Mouse (Mus musculus): ENCODE data around the gene Fmod. TPM values are rescaled to one million over a fixed set of nuclear protein-coding genes. Genes with fewer than 3 reads are reported as not detected.

Fmod gene
- polyA plus RNA-seq, 1 experiment = 4.4 TPM

DNA sequence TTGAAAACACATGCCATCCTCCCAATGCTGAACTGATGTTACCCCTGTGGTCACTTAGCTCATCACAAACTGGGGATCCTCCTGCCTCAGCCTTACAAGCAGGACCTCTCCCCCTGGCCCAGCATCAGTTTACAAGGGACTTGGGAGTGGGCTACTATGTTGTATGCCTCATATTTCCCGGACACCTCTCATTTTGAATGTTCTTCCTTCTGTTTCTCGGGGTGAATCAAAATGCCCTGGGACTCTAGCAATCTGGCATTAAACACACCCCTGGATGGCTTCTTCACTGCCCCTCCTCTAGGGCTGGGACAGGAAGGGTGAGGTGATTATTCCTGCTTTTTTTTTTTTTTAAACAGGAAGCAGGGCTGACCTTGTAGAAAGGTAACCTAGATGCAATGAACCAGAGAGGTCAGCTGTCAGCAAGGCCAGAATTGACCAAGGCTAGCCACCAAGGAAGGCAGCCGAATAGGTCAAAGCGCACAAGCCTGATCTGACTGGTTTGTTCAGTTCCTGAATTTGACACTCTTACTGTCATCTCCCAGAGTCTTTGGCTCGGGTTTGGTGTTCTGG, 43.9 kb downstream of the Fmod start:
- 94% methylated on average over 5 of the region's 5 CpGs for WGBS
- no peak for DNase-seq
- Histone ChIP-seq H3K36me3 (ENCODE audit: control insufficient read depth, insufficient read depth, low read length) (peaks cover 18% of the 10 kb centered on the region), H3K4me3 (ENCODE audit: control insufficient read depth, insufficient read depth, low read length) (no peak overlapping the region), H3K27ac (ENCODE audit: control insufficient read depth, insufficient read depth, low read length) (no peak overlapping the region), H3K4me1 (replicated peaks; ENCODE audit: control insufficient read depth, insufficient read depth, low read length) (peaks cover 32% of the 10 kb centered on the region), H3K27me3 (ENCODE audit: control insufficient read depth, insufficient read depth, low read length) (no peaks in the 10 kb centered on the region)
- no peak for TF ChIP-seq POLR2A (IDR thresholded peaks at IDR 0.05; ENCODE audit: control insufficient read depth, extremely low read depth, insufficient read depth, low read length, poor library complexity)

DNA sequence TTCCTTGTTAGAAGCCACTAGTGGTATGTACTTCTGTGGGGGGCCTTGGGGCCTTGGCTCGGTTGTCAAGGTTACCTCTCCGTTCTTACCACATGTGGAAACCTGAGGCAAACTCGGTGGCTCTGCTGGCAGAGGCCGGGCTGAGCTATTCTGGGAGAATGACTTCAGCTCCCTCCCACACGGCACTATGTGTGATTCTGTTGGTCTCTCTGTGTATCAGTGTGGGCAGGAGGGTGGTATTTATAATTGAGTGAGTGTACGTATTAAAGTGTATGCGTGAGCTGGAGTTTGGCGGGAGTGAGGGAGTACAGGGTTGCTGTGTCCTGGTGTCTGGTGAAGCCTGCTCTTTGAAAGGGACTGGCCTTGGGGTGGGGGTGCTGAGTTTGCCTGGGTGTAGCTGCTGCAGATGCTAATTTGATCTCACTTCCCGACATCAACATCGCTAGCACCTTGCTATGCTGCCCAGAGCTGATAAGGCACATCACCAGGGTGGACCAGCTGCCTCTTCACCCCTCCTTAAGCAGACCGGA, 46.0 kb downstream of the Fmod start:
- Histone ChIP-seq H3K4me1 (replicated peaks; ENCODE audit: control insufficient read depth, insufficient read depth, low read length) (peaks cover 25% of the 10 kb centered on the region), H3K27me3 (ENCODE audit: control insufficient read depth, insufficient read depth, low read length) (no peaks in the 10 kb centered on the region), H3K36me3 (ENCODE audit: control insufficient read depth, insufficient read depth, low read length) (no peaks in the 10 kb centered on the region), H3K27ac (ENCODE audit: control insufficient read depth, insufficient read depth, low read length) (no peak overlapping the region), H3K4me3 (ENCODE audit: control insufficient read depth, insufficient read depth, low read length) (no peak overlapping the region)
- peak; percentile 40 for DNase-seq
- WGBS = 27% methylated on average over 11 of the region's 11 CpGs
- no peak for TF ChIP-seq CTCF (IDR thresholded peaks at IDR 0.05; ENCODE audit: borderline replicate concordance, control insufficient read depth, extremely low read depth, insufficient read depth, low read length, poor library complexity)
- no peak for TF ChIP-seq POLR2A (IDR thresholded peaks at IDR 0.05; ENCODE audit: control insufficient read depth, extremely low read depth, insufficient read depth, low read length, poor library complexity)

DNA sequence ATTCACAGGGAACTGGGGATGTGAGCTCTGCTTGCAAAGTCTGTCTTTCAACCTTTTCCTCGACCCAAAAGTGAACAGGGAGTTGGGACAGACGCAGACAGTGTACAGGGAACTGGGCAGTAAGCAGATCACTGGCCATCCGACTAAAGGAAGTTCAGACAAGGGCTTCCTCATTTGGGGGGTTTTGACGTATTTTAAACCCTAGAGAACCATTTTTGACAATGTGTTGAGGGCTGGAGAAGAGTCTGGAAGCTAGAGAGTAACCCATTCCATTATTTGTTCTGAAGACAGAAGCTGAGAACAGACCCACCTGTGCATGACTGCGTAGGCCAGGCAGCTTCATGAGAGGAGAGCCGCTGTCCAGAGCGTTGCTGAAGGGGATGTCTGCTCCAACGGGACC, 46.6 kb downstream of the Fmod start:
- Histone ChIP-seq H3K36me3 (ENCODE audit: control insufficient read depth, insufficient read depth, low read length) (no peaks in the 10 kb centered on the region), H3K4me3 (ENCODE audit: control insufficient read depth, insufficient read depth, low read length) (no peak overlapping the region), H3K27ac (ENCODE audit: control insufficient read depth, insufficient read depth, low read length) (no peak overlapping the region), H3K4me1 (replicated peaks; ENCODE audit: control insufficient read depth, insufficient read depth, low read length) (peaks cover 25% of the 10 kb centered on the region), H3K27me3 (ENCODE audit: control insufficient read depth, insufficient read depth, low read length) (no peaks in the 10 kb centered on the region)
- no peak for DNase-seq
- 78% methylated on average over 8 of the region's 8 CpGs for WGBS
- TF ChIP-seq CTCF (IDR thresholded peaks at IDR 0.05; ENCODE audit: borderline replicate concordance, control insufficient read depth, extremely low read depth, insufficient read depth, low read length, poor library complexity) = no peak
- no peak for TF ChIP-seq POLR2A (IDR thresholded peaks at IDR 0.05; ENCODE audit: control insufficient read depth, extremely low read depth, insufficient read depth, low read length, poor library complexity)

DNA sequence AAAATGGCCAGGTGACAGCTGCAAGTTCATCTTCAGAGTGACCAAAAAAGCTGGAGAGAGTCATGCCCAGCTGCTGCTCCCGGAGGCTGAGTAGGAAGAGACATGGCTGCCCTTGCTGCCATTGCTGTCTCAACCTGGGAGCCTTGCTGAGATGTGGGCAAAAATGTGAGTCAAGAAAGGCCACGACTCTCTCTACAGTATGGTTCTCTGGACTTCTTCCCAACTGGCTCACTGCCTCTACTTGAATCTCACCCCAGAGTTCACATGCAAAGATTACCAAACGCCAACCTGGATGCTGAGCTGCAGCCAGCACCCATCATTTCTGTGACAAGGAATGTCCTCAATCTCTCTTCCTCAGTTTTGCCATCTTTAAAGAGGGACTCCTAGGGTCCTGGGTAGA, 47.1 kb downstream of the Fmod start:
- no peak overlapping the region for H3K27ac ChIP-seq (ENCODE audit: control insufficient read depth, insufficient read depth, low read length)

GRCm38 (mm10) chr1:134086017-134086416, 49.0 kb downstream of the Fmod start:
- H3K36me3 ChIP-seq (ENCODE audit: control insufficient read depth, insufficient read depth, low read length) = no peaks in the 10 kb centered on the region
- TF ChIP-seq CTCF (IDR thresholded peaks at IDR 0.05; ENCODE audit: borderline replicate concordance, control insufficient read depth, extremely low read depth, insufficient read depth, low read length, poor library complexity) = no peak
- TF ChIP-seq POLR2A (IDR thresholded peaks at IDR 0.05; ENCODE audit: control insufficient read depth, extremely low read depth, insufficient read depth, low read length, poor library complexity) = no peak
- H3K4me3 ChIP-seq (ENCODE audit: control insufficient read depth, insufficient read depth, low read length) = no peak overlapping the region
- H3K27me3 ChIP-seq (ENCODE audit: control insufficient read depth, insufficient read depth, low read length) = no peaks in the 10 kb centered on the region
- no peak overlapping the region for H3K27ac ChIP-seq (ENCODE audit: control insufficient read depth, insufficient read depth, low read length)
- WGBS = 82% methylated on average over 3 of the region's 3 CpGs
- peaks cover 17% of the 10 kb centered on the region for H3K4me1 ChIP-seq (replicated peaks; ENCODE audit: control insufficient read depth, insufficient read depth, low read length)
- DNase-seq = no peak

More for the DNA sequence above, 47.1 kb downstream of the Fmod start:
- H3K4me1 ChIP-seq (replicated peaks; ENCODE audit: control insufficient read depth, insufficient read depth, low read length) = peaks cover 25% of the 10 kb centered on the region
- H3K27me3 ChIP-seq (ENCODE audit: control insufficient read depth, insufficient read depth, low read length) = no peaks in the 10 kb centered on the region
- TF ChIP-seq CTCF (IDR thresholded peaks at IDR 0.05; ENCODE audit: borderline replicate concordance, control insufficient read depth, extremely low read depth, insufficient read depth, low read length, poor library complexity) (no peak), POLR2A (IDR thresholded peaks at IDR 0.05; ENCODE audit: control insufficient read depth, extremely low read depth, insufficient read depth, low read length, poor library complexity) (no peak)
- 87% methylated on average over 3 of the region's 3 CpGs for WGBS
- no peak overlapping the region for H3K4me3 ChIP-seq (ENCODE audit: control insufficient read depth, insufficient read depth, low read length)
- no peak for DNase-seq
- H3K36me3 ChIP-seq (ENCODE audit: control insufficient read depth, insufficient read depth, low read length) = no peaks in the 10 kb centered on the region

DNA sequence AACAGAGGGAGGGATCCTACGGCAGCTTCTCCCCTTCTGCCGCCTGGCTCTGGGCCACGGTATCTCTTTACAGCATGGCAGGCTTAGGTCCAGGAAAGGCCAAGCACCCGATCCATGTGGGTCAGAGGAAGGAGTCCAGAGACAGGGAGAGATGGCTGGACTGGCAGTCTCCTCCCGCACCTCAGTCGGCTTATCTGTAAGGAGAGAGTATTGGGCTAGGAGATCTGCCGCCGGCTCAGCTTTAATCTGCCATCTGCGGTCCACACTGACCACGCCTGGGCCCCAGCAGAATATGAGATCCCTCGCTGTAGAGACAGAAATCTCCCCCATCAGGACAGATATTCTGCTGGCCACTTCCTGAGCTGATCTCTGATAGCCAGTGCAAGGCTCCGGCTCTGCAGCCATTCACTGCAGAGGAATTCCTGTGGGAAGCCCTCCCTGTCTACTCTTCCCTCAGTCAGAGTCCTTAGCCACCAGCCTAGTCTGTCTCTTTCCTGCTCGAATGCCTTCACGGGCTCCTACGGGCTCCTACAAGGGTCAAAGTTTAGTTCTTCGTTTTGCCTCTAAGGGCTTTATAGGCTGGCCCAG, 49.9 kb downstream of the Fmod start:
- Histone ChIP-seq H3K4me3 (ENCODE audit: control insufficient read depth, insufficient read depth, low read length) (no peak overlapping the region), H3K4me1 (replicated peaks; ENCODE audit: control insufficient read depth, insufficient read depth, low read length) (peaks cover 17% of the 10 kb centered on the region), H3K27me3 (ENCODE audit: control insufficient read depth, insufficient read depth, low read length) (no peaks in the 10 kb centered on the region), H3K27ac (ENCODE audit: control insufficient read depth, insufficient read depth, low read length) (no peak overlapping the region), H3K36me3 (ENCODE audit: control insufficient read depth, insufficient read depth, low read length) (no peaks in the 10 kb centered on the region)
- WGBS = 90% methylated on average over 16 of the region's 16 CpGs
- no peak for TF ChIP-seq POLR2A (IDR thresholded peaks at IDR 0.05; ENCODE audit: control insufficient read depth, extremely low read depth, insufficient read depth, low read length, poor library complexity)
- DNase-seq = no peak

DNA sequence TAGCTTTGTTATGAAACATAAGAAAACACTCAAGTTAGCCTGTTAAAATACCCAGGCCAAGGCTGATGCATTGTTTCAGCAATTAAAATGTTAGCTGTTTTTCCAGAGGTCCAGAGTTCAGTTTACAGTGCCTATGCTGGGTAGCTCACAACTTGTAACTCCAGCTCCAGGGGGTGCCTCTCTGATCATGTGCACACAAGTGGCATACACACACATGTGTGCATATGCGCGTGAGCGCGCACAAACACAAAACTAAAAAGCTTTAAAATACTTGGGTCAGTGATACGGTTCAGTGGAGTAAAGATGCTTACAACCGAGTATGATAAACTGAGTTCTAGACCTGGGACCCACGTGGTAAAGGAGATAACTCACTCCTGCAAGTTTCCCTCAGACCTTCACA, 52.0 kb downstream of the Fmod start:
- Histone ChIP-seq H3K4me1 (replicated peaks; ENCODE audit: control insufficient read depth, insufficient read depth, low read length) (peaks cover 21% of the 10 kb centered on the region), H3K4me3 (ENCODE audit: control insufficient read depth, insufficient read depth, low read length) (no peak overlapping the region), H3K36me3 (ENCODE audit: control insufficient read depth, insufficient read depth, low read length) (no peaks in the 10 kb centered on the region), H3K27me3 (ENCODE audit: control insufficient read depth, insufficient read depth, low read length) (no peaks in the 10 kb centered on the region), H3K27ac (ENCODE audit: control insufficient read depth, insufficient read depth, low read length) (no peak overlapping the region)
- WGBS = 97% methylated on average over 7 of the region's 7 CpGs
- TF ChIP-seq CTCF (IDR thresholded peaks at IDR 0.05; ENCODE audit: borderline replicate concordance, control insufficient read depth, extremely low read depth, insufficient read depth, low read length, poor library complexity) (no peak), POLR2A (IDR thresholded peaks at IDR 0.05; ENCODE audit: control insufficient read depth, extremely low read depth, insufficient read depth, low read length, poor library complexity) (no peak)
- no peak for DNase-seq

Data from thymus, adult 2 months (tissue).